Mouse (Mus musculus) heart, postnatal 14 days (tissue): Measurements from ENCODE around the gene Ptch1. TPM values are rescaled to one million over a fixed set of nuclear protein-coding genes. Genes with fewer than 3 reads are reported as not detected.
A peak's percentile ranks its signal among the peaks of the same experiment; 100 is the strongest.

Experiments
- DNase-seq, 2 experiments: peaks; one replicate each; pipeline ENCODE4 v3.0.0; 2021 to 2022
- intact Hi-C: fragments of 180-260 bp; cut with DNase I; formaldehyde crosslinking; loops from one replicate; pipeline ENCODE4 v1.15.1; 2025
- total RNA-seq, 2 experiments: library from RNA; stranded (reverse); gene quantifications; 2 replicates each; pipeline ENCODE4 v1.2.3; 2021

Gene Ptch1
- total RNA-seq, 2 experiments from 2014 or later, result 12.0 to 16.1 TPM

DNA sequence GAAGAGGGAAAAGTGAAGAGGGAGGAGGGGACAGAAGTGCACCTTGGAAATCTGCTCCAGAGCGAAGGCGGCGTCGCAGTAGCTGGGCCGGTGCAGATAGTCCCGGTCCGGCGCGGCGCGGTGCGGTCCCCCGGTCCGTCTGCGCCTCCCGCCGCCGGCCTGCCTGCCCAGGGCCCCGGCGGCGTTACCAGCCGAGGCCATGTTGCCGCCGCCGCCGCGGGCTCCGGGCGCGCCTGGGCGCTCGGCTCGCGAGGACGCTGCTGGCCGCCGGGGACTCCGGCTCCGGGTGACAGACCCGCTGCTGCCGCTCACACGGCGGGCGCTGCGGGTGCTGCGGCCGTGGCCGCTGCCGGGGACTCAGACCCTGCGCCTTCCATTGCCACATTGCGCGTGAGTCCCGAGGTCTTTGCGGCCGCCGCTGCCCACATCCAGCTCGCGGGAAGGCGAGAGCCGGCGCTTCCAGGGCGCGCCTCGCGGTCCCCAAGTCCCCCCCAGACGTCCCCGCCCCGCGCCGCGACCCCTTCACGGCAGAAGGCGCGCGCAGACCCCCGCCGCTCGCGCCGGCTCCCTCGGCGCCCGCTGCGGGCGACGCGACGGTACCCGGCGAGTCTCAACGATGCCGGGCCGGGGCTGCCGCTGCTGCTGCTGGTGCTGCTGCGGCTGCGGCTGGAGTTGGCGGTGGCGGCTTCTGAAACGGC lies 7.9 kb downstream of the Ptch1 start:
- peak; percentile 49 to 62 for DNase-seq
- intact Hi-C loops, result loop anchor here (5.0 to 10.0 kb wide), 4 partner anchors 133 to 337 kb away; no protein-coding TSS in a partner anchor

DNA sequence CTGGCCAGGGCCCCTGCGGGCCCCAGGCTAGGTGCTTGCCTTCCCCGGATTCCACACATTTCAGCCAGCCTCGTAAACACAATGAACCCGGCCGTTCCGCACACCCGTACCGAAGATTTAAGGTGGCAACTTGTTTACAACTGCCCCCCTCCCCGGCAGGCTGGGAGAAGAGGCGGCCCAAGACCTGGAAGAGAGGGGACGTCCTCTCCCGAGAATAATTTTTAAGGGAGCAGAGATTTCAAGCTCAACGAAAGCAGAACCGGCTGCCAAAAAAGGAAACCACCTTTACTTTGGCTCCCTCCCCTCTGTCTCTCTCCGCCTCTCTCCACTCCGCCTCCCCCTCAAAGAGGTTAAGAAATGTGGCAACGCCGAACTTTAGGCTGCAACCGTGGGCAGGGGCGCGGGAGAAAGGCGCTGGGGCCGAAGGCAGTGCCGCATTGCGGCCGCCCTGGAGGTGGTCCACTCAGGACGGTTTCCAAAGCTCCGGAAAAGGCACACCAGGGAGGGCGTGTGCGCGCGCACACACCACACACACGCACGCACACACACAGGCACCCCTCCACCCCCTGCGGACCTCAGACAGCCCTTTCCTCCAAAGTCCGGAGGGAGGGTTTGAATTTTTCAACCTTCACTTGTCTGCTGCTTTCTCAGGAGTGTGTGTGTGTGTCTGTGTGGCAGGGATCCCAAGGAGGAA lies 8.6 kb downstream of the Ptch1 start:
- DNase-seq, result peak; percentile 72 to 76
- intact Hi-C loops, result loop anchor here (5.0 to 10.0 kb wide), 4 partner anchors 132 to 338 kb away; no protein-coding TSS in a partner anchor

DNA sequence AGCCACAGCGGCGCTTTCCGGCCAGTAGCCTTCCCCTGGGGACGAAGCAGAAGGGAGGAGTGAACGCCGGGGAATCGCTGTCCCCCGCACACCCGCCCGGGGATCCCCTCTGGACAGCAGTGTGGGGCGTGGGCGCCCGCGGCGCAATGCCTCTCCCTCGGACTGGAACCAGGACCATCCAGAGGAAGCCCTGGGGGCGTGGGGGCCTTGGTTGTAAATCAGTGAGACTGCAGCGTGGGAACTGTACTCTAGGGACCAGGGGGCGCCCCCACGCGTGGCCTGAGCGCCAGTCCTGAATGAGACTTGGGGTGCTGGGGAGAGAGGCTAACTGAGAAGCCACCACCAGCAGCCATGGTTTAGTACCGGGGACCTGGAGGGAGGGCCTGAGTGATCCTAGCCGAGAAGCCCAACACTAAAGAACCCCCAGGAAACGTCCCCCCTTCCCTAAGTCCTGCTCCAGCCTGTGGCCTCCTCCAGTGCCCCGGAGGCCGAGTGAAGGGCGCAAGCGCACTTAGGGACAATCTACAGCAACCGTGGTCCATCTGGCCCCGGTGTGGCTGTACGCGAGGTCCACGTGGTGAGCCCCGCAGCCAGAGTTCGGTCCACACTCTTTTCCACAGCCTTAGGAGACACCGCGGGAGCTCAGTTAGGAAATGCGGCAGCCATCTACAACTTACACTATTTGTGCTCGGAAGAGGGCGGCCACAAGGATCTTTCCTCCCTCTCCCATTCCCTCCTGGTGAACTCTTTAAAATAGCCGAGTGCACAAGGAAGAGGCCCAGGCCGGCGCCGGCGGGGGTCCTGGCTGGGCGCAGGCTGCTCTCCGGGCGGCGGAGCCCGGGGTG lies 9.4 kb downstream of the Ptch1 start:
- intact Hi-C loops, result loop anchor here (10.0 kb wide), 1 partner anchor 289 kb away; no protein-coding TSS in a partner anchor
- DNase-seq, result peak; percentile 64 to 70

DNA sequence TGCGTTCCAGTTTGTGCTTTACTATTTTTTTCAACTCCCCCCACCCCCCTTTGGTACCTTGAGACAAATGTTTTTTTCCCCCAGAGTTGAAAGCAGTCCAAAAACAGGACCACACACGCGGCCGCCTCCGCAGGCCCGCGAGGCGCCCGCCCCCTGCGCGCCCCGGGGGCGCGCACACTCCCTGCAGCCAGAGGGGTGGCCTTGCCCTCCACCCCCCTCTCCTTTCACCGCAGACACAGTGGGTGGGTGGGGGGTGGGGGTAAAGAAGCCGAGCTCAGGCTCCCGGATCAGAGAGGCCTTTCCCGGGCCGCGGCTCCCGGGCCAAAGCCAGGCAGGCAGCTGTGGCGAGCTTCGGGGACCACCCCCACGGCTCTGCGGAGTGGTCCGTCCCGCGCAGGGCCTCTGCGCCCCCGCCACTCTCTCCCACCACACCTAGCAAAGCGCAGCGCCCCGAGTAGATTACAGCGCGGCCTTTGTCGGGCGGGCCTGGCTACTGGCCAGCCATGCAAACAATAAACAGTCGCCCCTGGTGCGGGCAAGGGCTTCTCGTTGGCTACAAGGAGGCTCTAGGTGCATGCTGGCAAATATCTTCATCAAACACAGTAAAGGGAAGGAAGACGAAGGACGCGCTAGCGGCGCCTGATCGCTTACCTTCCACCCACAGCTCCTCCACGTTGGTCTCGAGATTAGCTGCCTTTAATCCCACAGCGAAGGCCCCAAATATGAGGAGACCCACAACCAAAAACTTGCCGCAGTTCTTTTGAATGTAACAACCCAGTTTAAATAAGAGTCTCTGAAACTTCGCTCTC lies 10.2 kb downstream of the Ptch1 start:
- peak; percentile 79 to 81 for DNase-seq
- intact Hi-C loops, result loop anchor here (10.0 kb wide), 1 partner anchor 288 kb away; no protein-coding TSS in a partner anchor

DNA sequence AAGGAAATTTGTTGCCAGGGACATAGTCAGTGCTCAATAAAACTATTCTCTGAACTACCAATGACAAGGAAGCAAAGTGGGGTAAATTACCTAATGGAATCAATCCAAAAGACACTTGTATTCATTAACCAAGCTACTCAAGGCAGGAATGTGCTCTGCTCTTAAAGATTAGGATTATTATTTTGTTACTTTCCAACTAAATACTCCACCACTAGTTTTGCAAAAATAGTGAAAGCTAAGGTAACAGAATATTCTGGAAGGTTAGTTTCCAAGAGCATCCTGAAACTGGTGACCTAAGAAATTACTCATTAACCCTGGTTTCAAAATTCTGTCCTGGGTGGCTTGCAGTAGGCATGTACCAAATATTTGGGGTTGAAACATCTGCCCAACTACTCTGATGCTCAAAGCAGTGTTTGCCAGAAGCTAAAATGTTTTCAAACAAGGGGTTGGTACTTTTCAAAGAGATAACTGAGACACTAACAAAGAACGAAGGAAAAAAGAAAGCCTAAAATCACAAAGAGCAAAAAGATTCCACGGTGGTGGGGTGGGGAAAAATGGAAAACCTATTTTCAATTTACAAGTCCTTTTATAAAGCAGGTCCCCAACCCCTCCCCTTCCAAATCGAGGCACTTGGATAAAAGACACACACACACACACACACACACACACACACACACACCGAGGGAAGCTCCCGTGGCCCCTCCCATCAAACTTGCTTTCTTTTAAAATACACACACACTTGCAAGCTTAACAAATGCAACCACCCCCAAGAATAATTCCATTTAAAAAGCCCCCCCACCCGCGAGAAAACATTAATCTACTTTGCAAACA lies 11.0 kb downstream of the Ptch1 start:
- DNase-seq, result peak in 1 of 2 experiments; percentile 25
- intact Hi-C loops, result loop anchor here (10.0 kb wide), 1 partner anchor 288 kb away; no protein-coding TSS in a partner anchor

DNA sequence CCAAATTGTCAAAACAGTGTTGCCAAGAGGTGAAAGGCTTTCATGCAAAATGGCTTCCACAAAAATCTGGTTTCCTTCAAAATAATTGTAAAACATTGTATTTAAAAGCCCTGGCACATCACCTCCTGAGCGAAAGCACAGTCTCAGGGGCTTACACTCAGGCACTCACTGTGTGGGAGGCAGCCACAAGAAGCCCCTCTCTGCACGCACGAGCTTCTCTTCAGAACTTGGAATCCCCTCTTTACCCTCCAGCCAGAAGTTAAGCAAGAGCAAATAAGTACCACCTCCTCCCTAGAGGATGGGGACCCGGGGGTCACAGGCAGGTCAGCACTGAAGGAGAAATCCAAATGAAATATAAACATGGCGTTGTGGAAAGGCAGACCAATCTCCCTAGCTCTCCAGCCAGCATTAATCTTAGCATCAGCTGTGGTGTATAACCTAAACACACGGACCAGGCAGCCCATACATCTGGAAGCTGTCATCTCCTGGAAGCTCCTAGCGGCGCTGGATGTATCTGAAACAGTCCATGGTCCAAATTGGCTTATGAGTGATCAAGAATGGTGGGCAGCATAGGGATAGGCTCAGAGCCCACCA lies 15.0 kb downstream of the Ptch1 start:
- DNase-seq, result no peak
- intact Hi-C loops, result no loop called here

DNA sequence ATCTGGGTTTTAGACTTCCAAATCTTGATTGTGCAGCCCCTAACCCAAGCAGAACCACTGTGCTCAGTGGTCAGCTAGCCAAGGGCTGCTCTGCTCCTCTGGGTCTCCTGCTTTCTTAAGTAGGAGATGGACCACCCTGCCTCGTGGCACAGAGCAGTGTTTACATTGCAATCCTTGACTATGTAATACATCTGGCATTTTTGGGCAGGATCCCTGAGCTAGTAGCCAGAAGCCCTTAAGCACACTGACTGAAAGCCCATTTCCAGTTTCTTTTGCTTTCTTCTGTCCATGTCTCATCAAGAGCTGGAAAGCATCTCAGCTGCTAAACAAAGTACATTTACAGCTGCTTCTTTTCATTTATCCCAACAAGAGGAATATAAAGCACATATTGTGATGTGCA lies 17.0 kb downstream of the Ptch1 start:
- no peak for DNase-seq
- intact Hi-C loops, result no loop called here

DNA sequence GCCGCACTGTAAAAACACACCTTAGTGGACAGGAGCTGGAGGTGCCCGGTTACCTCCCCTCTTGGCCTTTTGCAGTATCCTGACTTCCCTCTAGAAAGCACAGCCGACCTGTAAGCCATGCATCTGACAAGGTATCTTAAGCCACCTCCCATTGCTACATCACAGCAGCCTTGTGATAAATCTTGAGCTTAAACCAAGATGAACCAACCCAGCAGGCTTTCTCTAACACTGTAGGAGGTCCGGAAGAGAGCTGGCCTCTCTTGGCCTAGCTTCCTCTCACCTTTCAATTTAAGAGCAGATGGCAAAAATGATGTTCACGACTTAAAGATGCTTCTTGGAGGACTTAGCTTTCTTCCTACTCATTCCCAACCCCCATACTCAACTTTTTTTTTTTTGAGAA lies 17.5 kb downstream of the Ptch1 start:
- intact Hi-C loops, result no loop called here
- no peak for DNase-seq

DNA sequence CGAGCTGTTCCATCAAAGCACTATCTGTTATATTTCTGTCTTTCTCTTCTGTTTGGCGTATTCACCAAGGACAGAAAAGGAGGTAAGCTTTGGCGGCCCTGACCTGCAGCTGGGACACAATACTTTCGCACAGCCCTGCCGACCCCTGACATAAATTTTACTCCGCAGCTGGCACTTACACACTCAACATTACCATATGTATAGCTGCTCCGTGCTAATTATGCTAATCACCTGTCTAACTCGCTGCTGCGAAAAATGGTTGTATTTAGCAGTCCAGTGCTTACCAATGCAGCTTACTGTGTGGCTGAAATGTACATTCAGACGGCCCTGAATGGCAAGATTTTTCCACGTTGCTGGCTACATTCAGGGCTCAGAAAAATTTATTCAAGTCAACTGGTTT lies 18.8 kb downstream of the Ptch1 start:
- intact Hi-C loops, result no loop called here

DNA sequence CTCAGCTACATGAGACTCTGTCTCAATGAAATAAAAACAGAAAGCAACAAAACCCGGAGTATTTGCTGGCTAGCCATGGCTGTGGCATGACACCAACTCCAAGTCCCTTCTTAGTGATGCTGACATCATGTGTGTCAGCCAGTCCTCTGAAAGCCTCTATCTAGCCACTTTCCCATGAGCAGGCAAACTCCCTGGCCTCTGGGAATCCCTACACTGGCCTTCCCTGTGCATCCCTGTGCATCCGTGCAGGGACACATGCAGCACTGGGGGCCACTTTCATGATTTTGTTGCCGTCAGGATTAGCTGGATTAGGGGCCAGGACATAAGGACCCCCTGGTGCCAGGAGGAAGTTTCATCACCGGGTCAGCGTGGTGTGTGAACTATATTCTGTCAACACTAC lies 20.0 kb downstream of the Ptch1 start:
- no peak for DNase-seq
- intact Hi-C loops, result no loop called here

More for the DNA sequence above, 18.8 kb downstream of the Ptch1 start:
- DNase-seq, result no peak

DNA sequence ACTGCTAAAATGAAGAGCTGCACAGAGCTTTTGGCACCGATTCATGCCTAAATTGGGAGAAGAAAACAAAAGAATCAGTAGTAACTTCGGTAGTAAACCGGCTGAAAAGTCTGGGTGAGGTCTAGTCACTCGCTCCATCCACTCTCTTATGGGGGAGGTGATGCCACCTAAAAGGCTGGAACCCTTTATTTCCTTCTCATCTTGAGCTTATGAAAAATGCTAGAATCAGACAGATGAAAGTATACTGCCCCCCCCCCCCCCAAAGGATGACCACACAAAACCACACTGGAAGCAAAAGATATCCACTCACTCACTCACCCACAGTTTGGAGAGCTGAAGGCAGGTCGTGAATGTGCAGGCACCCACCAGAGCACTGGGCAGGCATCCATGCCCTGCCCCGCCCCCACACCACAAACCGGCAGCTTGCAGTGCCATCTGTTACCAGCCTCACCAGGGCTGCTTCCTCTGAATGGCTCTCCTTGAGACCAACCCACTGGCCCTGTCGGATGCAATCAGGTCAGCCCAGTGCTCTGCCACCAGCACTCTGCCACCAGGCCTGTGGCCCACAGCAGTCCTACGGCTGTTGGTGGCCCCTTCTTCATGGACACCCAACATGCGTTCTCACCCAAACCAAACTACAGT lies 21.0 kb downstream of the Ptch1 start:
- peak in 1 of 2 experiments; percentile 18 for DNase-seq
- intact Hi-C loops, result no loop called here

DNA sequence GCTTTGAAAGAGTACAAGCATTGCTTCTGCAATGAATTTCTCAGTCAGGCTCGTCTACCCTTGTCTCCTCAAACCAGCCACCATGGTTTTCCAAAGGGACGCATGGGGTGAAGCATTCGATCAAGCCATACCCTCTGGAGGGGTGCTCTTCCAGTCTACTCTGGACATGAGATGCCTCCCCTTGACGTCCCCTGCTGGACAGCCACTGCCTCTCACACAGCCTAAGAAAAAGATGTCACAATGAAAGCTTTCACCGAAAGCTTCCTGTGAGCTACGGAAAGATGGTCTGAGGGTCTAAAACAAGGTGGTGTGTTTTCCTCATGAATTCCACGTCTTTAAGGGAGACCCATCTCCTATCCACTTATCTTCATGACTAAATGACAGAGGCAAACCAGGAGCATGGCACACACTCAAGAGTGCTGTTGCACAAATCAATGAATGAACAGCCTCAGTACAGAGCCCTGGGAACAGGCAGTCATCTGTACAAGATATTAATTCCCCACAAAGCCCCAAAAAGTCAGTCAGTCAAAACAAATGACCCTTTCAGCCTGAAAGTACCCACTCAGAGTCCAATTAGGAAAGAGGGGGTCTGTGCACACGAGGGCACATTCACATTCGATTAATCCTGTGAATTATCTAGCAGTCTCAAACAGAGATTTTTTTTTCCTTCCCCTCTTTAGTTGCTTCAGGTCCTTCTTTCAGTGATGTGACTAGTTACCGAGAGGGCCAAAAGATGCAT lies 21.7 kb downstream of the Ptch1 start:
- intact Hi-C loops, result no loop called here
- no peak for DNase-seq

DNA sequence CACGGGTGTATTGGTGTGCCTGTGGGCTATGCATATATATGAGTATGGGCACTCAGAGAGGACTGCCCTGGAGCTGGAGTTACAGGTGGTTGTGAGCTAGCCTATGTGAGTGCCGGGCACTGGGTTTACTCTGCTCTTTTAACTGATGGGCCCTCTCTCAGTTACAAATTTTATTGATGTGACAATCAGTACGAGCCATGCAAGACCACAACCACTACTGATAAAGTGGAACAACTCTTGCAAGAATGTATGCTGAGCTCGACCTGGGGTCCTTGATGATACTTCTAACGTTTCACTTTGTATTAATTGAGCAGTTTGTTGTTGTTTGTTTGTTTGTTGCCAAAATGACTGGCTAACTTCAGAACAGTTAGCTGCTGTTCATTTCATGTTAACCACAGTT lies 23.0 kb downstream of the Ptch1 start:
- no peak for DNase-seq
- intact Hi-C loops, result no loop called here

DNA sequence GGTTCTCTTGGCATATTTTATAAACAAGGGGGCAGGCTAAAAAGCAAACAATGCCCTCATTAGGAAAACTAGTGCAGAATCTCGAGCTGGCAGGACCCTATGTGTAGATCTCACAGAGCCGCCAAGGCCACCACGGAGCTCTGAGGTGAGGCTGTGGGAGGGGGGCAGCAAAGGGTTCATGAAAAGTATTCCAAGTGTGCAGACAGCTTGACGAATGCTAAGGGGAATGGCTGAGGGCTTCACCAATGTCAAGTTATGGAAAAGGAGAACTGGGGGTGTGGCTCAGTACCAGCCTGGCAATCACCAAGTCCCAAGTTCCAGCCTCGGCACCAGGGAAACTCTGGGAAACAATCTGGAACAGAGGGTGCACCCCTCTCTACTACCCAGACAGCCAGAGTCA lies 24.2 kb downstream of the Ptch1 start:
- intact Hi-C loops, result no loop called here
- DNase-seq, result no peak

DNA sequence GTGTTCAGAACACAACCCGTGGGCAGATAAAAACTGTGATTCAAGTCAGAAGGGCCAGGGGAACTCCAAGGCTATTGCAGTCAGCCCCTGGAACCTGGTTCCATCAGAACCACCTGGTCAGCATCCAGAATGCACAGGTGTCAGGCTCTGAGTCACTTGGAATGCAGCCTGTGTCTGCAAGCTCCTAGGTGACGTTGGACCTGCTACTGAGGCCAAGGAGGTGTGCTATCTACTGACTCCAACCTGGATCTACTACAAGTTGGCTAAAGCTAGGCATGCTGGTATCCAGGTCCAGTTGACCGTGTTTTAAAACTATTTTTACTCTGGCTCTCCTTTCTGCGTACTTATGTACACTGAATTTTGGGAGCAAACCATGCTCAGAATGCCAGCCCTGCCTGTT lies 24.8 kb downstream of the Ptch1 start:
- DNase-seq, result no peak
- intact Hi-C loops, result no loop called here

DNA sequence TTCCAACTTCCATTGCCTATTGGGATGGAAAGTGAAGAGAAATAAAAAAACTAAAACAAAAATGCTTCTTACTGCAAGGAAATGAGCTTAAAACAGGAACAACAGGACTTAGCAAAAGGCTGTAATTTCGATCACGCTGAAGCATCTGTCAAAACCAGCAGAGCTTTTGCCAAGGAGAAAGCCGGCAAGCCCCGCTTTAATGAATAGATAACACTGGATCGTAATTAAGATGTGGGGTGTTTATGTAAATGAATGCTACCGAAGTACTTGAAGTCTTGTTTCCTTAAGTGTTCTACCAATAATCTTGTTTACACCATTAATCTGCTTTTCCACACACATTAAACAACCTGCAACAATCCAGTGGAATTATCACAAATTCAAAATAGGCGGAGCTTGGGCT lies 28.1 kb downstream of the Ptch1 start:
- intact Hi-C loops, result no loop called here

DNA sequence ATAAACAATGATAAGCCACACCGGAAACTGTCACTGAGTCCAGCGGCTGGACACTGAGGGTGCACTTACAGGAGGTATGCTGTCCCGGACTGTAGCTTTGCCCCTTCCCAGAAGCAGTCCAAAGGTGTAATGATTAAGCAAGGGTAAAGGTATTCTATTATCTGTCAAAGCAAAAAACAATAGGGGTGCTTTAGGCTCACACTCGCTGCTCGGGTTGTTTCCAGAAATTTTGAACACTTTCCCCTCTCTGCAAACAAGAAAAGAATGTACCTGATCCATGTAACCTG lies 28.5 kb downstream of the Ptch1 start:
- DNase-seq, result no peak
- intact Hi-C loops, result no loop called here

More for the DNA sequence above, 28.1 kb downstream of the Ptch1 start:
- no peak for DNase-seq
